Mouse (Mus musculus) cerebellum, postnatal 4 days (tissue): ENCODE data around the gene Gdf11.

Experiments
- DNase-seq, 2 experiments: peaks; one replicate each; pipeline ENCODE4 v3.0.0; 2022; ENCODE audit warnings: low spot score in 2 of 2, mixed read lengths in 1 of 2

Gene Gdf11

DNA sequence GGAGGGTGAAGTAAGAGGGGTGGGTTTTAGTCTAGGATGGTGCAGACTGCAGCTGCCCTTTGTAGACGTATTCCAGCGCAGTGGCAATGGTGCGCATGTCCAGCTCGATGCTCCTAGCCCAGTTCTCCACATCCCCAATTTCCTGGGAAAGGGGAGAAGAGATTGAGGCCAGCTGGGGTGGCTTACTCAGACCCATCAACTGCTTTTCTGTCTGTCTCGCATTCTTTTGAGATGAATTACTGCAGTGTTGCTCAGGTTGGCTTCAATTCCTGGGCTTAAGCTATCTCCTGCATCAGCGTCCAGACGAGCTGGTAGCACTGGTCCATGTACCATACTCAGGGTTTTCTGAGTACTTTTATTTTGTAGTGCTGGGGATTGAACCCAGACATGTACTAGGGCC, 28.4 kb upstream of the Gdf11 start:
- DNase-seq: no peak

DNA sequence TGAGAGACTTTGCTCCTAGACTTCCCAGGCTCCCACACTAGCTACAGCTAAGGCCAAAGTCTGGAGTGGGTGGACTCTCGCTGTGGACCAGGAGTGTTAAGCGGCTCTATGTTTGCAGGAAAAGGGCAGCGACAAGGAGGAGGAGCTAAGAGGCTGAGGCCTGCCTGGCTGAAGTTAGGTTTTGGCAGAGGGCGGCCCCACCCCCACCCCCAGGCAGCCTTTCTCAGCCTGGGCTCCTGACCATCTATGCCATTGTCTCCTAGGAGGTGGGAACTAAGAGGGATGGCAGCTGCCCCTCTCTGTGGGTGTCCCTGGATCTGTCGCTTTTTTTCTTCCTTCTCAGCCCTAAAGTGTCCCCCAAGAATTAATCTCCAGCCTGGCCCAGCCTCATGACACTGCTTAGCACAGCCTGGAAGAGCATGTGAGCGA, 27.7 kb upstream of the Gdf11 start:
- peak in 1 of 2 experiments; percentile 72 for DNase-seq

DNA sequence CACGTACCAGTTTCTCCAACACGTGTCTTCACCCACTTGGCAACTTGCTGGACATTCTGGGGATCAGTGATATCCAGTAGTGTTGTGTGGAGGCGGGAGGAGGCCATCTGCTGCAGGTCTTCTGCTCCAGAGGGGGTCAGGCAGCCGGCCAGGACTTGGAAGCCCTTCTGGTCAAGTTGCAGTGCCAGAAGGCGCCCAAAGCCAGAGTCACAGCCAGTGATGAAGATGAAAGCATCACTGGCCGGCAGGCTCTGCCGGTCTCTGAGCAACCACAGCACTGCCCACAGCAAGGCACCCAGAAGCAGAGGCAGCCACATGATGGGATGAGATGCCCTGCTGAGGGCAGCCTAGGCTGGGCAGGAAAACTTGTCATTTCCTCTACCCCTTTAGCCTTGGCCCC, 26.7 kb upstream of the Gdf11 start:
- peak; percentile 70 to 97 for DNase-seq

DNA sequence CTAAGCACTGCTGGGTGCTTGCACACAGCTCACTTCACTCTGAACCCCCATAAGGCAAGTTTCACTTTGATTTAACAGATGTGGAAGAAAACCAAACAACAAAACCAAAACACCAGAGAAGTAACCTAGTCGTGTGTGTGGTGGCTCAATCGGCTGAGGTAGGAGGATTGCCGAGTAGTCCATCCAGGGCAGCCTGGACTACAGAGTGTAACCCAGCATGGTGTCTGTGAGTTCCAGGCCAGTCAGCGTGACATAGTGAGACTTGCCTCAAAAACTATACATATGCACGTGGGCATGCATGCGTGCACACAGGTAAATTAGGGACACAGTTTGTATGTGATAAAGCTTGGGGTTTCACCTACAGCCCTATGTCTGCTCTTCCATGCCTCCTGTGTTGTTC, 25.9 kb upstream of the Gdf11 start:
- DNase-seq: no peak

DNA sequence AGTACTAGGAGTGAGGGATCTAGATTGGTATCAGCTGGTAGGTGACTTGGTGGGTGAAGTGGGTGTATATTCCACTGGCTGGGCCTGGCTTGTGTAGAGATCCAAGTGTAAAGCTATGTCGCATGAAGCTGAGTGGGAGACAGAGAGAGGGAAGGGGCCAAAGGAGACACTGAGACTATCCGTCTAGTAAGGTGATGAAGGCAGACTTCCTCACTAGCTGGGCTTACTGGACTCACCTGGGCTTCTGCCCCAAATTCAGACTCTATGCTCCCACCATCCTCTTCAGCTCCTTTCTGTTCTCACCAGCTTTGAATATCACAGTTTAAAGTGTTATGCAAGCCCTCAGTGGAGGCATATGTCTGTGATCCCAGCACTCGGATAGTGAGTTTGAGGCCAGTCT, 25.1 kb upstream of the Gdf11 start:
- DNase-seq: no peak

DNA sequence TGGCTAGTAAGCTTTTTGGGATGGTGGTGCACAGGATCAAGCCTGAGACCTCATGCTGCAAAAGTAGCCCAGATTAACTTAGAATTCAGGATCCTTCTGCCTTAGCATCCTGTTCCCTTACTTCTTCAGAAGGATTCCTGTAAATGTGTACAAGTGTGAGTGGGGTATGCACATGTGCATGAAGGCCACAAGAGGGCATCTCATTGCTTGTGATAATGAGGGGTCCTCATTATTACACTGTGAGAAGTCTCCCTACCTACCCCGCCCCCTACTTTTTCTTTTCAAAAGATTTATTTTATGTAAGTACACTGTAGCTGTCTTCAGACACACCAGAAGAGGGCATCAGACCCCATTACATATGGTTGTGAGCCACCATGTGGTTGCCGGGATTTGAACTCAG, 24.0 kb upstream of the Gdf11 start:
- no peak for DNase-seq

DNA sequence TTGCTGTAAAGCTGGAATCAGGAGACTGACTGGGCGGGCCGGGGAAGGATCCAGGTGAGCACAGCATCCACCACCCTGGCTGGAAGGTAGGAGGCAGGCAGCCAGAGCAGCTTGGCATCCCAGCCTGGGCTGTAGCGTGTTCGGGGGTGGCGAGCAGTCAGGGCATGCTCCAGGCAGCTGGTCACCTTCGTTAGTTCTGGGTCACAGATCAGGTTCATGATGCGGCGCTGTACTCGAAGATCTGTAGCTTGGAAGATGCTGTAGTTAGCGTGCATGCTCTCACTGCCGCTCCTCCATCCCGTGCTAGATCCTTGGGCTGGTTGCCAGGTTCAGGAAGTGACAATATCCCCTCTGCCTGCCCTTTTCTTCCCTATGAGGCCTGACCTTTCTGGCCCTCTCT, 22.2 kb upstream of the Gdf11 start:
- no peak for DNase-seq

DNA sequence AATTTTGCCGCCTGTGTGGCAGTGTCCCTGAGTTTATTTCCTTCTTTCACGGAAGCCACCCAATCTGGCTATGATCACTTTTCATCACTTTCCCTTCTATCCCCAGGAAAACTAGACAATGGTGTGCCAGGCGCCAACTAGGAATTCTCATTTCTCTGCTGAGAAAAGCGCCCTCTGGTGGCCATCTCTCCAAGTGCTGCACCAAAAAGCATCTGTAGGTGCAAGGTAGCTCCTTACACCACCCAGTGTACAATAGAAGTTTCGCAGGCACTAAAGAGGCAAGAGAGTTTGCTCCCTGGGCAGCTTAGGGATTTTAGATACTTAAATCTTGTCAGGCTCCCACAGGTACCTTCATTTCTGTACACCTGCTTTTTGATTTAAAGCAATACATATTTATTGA, 21.7 kb upstream of the Gdf11 start:
- DNase-seq: peak; percentile 85 to 96

DNA sequence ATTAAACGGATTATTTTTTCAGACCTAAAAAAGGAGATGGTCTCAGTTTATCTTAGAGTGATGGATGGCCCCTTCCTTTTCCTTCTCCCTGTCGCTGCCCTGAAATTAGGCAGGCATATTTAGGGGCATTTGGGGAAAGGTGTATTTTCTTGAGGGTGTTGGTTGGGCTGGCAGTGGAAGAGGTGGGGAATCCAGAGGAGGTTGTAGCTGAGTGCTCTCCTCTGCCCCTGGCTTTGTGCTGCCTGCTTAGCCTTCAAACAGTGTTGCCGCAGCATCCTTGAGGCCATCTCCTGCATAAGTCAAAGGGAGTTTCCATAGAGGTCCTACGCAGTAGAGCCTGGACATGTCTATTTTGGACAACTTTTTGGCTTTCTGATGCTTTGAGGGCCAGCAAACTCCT, 21.3 kb upstream of the Gdf11 start:
- no peak for DNase-seq

DNA sequence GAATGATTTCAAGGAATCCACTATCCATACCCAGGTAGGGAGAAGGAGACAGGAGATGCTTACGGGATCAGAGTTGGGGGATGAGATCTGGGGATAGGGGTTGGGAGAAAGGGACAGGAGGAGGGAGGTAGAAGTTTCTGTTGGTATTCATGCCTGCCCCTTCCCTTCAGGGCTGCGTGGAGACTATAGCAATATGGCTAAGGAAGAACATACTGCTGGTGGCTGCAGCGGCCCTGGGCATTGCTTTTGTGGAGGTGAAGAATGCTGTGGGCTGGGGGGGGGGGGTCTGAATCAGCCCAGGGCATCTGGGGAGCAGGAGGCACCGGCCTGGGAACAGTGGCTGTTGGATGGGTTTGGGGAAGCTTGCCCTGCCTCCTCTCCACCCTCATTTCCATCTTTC, 20.8 kb upstream of the Gdf11 start:
- DNase-seq: no peak

DNA sequence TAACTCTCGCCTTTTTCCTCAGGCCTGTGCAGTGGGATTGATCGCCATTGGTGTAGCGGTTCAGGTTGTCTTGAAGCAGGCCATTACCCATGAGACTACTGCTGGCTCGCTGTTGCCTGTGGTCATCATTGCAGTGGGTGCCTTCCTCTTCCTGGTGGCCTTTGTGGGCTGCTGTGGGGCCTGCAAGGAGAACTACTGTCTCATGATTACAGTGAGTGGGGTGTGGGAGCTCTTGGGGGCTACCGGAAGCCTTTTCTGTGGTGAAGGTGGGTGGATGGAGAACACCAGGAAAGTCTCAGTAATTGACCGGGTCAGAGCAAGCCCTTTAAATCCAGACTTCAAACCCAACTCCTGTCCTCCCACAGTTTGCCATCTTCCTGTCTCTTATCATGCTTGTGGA, 19.9 kb upstream of the Gdf11 start:
- no peak for DNase-seq

DNA sequence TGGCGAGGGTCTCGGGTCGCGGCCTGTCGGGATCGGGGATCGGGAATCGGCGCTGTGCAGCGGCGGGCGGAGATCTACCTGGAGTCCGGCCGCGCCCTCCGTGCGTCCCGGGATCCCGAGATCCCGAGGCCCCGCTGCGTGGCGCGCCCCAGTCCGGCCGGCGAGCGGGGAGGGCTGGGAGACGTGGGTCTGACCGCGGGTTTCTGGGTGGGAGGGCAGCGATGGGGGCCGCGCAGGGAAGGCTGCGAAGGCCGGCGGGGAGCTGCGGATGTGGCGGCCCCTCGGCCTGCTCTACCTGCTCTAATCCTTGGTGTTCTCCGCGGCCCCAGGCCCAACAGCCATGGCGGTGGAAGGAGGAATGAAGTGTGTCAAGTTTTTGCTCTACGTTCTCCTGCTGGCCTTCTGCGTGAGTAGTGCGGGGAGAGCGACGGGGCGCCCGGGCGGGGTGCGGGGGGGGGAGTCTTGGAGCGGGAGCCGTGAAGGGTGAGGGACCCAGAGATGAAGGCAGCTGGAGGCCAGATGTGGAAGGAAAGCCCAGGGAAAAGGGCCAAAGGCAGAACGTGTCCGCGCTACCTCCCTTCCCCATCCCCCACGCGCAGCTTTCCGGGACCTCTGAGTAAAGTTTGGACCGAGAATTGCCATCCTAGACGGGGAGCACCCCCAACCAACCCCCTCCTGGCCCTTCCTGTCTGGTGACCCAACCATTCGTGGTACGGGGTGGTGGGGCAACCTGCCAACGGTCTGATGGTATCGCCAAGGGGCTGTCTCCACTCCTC, 18.7 kb upstream of the Gdf11 start:
- peak; percentile 49 to 74 for DNase-seq

DNA sequence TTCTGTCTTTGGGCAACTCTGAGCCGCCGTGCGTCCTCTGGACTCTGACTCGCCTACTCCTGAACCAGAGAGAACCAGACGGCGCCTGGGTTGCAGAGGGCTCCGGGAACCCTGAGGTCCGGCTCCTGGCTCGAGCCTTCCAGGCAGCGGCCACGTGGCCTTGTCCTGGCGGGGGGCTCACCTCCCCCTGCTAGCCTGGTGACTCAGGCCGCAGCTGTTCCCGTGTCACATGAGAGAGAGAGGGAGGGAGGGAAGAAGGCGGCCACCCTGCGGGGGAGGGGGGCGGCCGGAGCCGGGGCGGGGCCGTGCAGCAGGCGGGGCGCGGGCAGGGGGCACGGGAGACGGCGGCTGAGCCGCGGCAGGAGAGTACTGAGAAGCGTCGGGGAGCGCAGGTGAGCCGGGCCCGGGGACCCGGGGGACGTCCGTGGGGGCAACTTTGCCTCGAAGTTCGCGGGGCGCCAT, 18.1 kb upstream of the Gdf11 start:
- DNase-seq: peak; percentile 61 to 77

DNA sequence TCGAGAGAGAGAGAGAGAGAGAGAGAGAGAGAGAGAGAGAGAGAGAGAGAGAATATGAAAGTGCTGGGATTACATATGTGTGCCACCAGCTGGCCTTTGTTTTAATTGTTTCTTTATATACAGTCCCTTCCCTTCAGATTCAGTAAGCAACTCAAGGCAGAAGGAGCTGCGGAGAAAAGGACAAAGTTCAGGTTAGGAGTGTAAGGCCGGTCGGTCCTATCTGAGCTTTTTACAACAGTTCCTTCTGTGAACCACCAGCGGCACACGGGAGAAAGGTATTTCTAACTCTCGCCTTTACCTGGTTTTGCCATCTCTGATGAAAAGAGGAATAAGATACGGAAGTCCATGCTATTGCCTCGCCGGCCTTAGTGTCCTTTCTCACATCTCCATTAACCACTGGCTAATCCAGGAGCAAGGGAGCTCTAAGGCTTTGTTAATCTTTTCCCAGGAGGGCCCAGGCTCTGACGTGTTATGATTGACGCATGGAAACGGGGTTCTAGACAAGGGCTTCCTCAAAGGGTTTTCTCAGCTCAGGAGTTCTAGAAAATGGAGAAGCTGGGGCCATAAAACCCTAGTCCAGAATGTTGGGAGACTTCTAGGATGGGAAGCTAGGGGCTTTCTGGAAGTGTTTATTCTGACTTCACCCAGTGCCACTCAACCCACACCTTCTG, 17.4 kb upstream of the Gdf11 start:
- DNase-seq: no peak

DNA sequence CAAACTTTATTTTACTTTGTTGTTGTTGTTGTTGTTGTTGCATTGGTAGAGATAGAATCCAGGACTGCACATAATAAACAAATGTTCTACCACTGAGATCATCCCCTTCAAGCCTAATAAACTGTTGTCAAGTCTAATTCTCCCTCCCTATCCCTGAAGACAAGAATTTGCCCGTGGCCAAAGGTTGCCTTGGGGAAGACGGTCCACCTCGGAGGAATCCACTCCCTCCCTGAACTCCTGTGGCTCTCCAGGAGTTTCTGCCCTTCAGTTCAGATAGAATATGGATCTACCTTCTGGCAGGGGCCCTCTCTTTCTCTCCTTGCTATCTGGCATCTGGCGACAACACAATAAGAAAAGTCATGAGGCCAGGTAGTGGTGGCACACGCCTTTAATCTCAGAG, 13.3 kb upstream of the Gdf11 start:
- no peak for DNase-seq

DNA sequence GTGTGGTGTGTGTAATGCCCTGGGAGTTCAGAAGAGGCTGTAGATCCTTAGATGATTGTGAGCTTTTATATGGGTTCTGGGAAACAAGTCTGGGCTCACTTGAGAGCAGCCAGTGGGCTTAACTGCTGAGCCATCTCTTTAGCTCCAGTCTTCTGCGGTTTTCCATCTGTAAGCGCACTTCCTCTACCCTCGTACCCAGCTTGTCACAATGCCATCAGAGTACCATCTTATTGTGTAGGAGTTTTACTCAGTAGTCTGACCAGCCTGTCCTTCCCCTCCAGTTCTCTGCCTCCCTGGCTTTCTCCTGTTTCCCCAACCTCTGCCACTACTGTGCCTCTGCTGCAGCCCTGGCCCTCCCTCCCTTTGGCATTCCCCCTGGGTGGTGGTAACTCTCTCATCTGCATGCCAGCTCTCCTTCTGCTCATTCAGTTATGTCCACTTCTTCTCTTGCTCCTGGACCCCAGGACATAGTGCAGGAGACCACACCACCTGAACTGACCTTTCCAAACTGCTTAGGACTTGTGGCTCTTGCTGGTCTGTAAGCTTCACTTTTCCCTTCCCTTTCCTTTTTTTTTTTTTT, 11.0 kb upstream of the Gdf11 start:
- no peak for DNase-seq

DNA sequence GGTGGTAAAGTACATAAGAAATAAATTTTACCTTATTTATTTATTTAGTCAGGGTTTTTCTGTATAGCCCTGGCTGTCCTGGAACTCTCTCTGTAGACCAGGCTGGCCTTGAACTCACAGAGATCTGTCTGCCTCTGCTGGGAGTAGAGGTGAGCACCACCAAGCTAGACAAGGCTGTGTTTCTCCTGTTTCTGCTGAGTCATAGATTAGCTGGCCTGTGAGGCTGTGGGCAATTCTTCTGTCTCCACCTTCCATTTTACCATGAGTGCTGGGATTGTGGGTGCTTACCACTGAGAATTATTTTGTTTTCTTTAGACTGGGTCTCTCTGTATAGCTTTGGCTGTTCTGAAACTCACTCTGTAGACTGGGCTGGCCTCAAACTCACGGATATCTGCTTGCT, 9.9 kb upstream of the Gdf11 start:
- DNase-seq: no peak

DNA sequence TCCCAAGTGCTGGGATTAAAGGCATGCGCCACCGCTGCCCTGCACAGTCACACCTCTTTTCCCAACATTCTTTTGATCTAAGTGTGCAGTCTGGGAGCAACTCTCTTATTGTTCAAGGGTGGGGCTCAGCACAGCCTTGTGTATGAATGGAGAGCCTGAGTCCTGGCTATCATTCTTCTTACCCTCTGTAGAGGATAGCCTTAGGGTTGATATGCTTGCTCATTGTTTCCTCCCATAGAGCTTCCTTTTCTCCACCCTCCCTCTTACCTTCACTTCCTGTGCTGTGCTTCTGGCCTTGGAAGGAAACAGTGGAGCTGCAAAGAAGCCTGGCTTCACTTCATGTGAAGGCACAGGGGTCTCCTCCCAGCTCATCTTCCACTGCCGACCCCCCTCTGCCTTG, 9.2 kb upstream of the Gdf11 start, which contains the start of gene Cd63:
Gene Cd63, plus strand, starts transcription at position 292 of the 400 bp plus-strand sequence.
- no peak for DNase-seq

DNA sequence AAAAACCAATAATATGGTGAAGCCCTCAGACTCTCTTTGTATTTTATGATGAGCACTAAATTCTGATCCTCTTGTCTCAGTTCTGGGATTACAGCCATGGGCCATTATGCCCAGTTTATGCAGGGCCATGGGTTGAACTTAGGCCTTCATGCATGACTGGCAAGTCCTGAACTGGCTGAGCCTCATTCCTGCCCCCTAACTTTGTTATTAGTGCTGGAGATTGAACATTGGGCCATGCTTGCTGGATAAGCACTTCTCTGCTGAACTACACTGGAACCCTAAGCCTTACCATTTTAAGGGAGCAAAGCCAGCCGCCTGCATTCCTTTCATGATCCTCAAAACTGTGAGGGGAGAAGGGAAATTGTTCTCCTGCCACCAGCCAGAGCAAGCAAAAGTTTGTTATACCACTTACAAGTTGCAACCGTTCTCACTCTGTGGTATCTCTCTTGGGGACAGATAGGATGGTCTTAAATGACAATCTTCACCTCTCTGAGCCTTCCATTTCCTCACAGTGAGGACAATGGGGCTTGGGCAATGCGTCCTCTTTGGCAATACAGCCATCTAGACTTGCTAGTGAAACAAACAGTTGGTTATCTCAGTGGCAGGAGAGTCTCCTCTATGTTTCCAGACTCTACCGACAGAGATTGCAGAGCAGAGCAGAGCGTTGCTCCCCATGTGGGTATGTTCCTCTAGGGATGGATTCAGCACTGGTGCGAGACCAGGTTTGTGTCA, 8.4 kb upstream of the Gdf11 start:
- no peak for DNase-seq

DNA sequence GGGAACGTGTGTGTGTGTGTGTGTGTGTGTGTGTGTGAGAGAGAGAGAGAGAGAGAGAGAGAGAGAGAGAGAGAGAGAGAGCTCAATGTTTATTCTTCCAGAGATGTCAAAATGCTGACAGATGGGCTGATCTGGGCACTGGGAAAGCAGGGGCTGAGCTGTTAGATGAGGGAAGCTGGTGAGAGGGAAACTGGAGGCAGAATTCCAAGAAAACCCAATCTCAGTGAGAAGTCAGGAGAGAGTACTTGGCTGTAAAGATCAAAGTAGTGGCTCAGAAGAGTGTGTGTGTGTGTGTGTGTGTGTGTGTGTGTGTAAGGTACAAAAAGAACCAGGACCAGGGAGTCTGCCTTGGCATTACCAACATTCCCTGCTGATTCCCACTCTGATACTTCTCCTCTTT, 6.0 kb upstream of the Gdf11 start:
- no peak for DNase-seq

DNA sequence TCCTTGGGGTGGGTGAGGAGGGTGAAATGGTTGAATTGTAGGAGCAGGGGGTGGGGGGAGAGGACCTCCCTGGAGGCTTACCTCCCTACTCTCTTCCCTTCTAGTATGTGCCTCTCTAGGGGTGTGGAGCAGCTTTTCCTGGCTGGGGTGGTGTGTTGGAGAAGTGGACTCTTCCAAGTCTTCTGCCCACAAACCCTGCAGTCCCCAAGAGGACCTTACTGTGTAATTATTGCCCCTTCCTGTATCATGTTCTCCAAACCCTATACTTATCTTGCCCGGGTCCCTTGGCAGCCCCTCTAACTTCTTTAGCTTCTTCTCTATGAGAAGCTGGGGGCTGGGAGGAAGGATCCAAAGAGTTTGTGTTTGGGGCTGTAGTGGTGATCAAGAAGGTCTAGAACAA, 5.3 kb upstream of the Gdf11 start:
- DNase-seq: no peak

DNA sequence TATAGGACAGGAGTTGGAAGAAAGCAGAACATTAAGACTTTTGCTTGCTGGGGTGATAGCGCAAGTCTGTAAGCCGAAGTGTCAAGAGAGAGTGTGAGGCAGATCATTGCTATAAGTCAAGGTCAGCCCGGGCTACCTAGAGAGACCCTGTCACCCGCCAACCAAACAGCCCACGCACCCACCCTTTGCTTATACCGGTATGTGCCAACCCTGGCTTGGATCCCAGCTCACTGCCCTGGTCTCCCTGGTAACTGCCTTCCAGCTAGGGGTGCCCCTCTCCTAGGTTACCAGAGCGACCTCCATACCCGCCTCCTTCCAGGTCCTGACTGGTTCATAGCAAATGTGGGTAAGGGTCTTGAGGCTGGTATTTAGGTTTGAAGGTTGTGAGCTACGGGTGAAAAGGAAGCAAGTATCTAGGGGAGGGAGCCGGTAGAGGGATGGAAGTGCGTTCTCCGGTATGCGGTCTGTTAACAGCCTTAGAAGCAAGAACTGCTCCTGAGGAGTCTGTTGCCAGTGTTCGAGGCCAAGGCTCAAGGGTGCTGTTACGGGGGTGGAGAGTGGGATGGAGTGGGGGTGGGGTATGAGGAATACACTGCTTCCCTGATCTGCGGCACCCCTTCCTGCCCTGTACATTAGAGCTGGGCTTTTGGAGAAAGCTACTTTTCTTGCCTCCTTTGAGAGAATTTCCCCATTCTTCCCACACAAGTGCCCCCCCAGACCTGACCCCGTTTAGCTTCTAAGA, 4.6 kb upstream of the Gdf11 start:
- peak in 1 of 2 experiments; percentile 73 for DNase-seq
